Mouse (Mus musculus): ENCODE measurements around the gene Rad51ap2. TPM values are rescaled to one million over a fixed set of nuclear protein-coding genes. Genes with fewer than 3 reads are reported as not detected.

The Rad51ap2 gene
- total and polyA plus RNA-seq, 3 experiments: not detected

GRCm38 (mm10) chr12:11454146-11454545 is 1.7 kb upstream of the Rad51ap2 start:
- Histone ChIP-seq H3K36me3 (ENCODE audit: control insufficient read depth in 1 of 2, insufficient read depth in 2 of 2, low read length in 2 of 2) (no peaks in the 10 kb centered on the region), H3K27ac (ENCODE audit: control insufficient read depth, low read depth, low read length) (no peak overlapping the region), H3K9me3 (replicated peaks; ENCODE audit: insufficient read depth, low read length) (no peaks in the 10 kb centered on the region), H3K79me2 (ENCODE audit: control insufficient read depth, insufficient read depth, low read length, poor library complexity) (no peaks in the 10 kb centered on the region), H3K4me1 (ENCODE audit: control insufficient read depth in 1 of 2, insufficient read depth in 2 of 2, low read length in 2 of 2) (no peaks in the 10 kb centered on the region), H3K27me3 (ENCODE audit: control insufficient read depth in 1 of 2, insufficient read depth in 2 of 2, low read length in 2 of 2) (no peaks in the 10 kb centered on the region), H3K9ac (ENCODE audit: control insufficient read depth, low read depth, low read length, poor library complexity, severe bottlenecking) (no peak overlapping the region), H3K4me3 (ENCODE audit: control insufficient read depth in 1 of 2, insufficient read depth in 1 of 2, low read depth in 2 of 2, low read length in 2 of 2) (no peak overlapping the region)
- TF ChIP-seq MAZ (IDR thresholded peaks at IDR 0.05; ENCODE audit: low read depth, low read length): no peak
- no peak for TF ChIP-seq GABPA (IDR thresholded peaks at IDR 0.05; ENCODE audit: low read depth, low read length)
- TF ChIP-seq POLR2AphosphoS2 (IDR thresholded peaks at IDR 0.05; ENCODE audit: low read length): no peak
- TF ChIP-seq TAL1 (IDR thresholded peaks at IDR 0.05; ENCODE audit: low read length): no peak
- no peak for TF ChIP-seq POLR2AphosphoS5 (IDR thresholded peaks at IDR 0.05; ENCODE audit: borderline replicate concordance, low read depth, low read length)
- TF ChIP-seq CHD1 (IDR thresholded peaks at IDR 0.05; ENCODE audit: low read depth, low read length): no peak
- no peak for TF ChIP-seq USF2 (IDR thresholded peaks at IDR 0.05; ENCODE audit: borderline replicate concordance in 1 of 2, insufficient read depth in 1 of 2, low read depth in 1 of 2, low read length in 2 of 2)
- no peak for DNase-seq (ENCODE audit: low read depth, low spot score)

GRCm38 (mm10) chr12:11456213-11456612 is 334 bp downstream of the Rad51ap2 start:
- TF ChIP-seq MAFK (IDR thresholded peaks at IDR 0.05; ENCODE audit: borderline replicate concordance, low read depth, low read length) (no peak), ZNF384 (IDR thresholded peaks at IDR 0.05; ENCODE audit: low read depth, low read length) (no peak), CHD1 (IDR thresholded peaks at IDR 0.05; ENCODE audit: low read depth, low read length) (no peak), KAT2A (conservative IDR thresholded peaks at IDR 0.05; ENCODE audit: low read depth, low read length) (no peak), NELFE (IDR thresholded peaks at IDR 0.05; ENCODE audit: low read depth, low read length) (no peak), ZKSCAN1 (IDR thresholded peaks at IDR 0.05; ENCODE audit: low read depth, low read length) (no peak), POLR2AphosphoS2 (IDR thresholded peaks at IDR 0.05; ENCODE audit: low read length) (no peak), MAZ (IDR thresholded peaks at IDR 0.05; ENCODE audit: low read depth, low read length) (no peak)
- no peak for DNase-seq (ENCODE audit: low read depth, low spot score)
- Histone ChIP-seq H3K4me3 (ENCODE audit: control insufficient read depth in 1 of 2, insufficient read depth in 1 of 2, low read depth in 2 of 2, low read length in 2 of 2) (no peak overlapping the region), H3K9ac (ENCODE audit: control insufficient read depth, low read depth, low read length, poor library complexity, severe bottlenecking) (no peak overlapping the region), H3K4me1 (ENCODE audit: control insufficient read depth in 1 of 2, insufficient read depth in 2 of 2, low read length in 2 of 2) (no peaks in the 10 kb centered on the region), H3K27ac (ENCODE audit: control insufficient read depth, low read depth, low read length) (no peak overlapping the region), H3K79me2 (ENCODE audit: control insufficient read depth, insufficient read depth, low read length, poor library complexity) (no peaks in the 10 kb centered on the region), H3K36me3 (ENCODE audit: control insufficient read depth in 1 of 2, insufficient read depth in 2 of 2, low read length in 2 of 2) (no peaks in the 10 kb centered on the region), H3K27me3 (ENCODE audit: control insufficient read depth in 1 of 2, insufficient read depth in 2 of 2, low read length in 2 of 2) (no peaks in the 10 kb centered on the region), H3K9me3 (replicated peaks; ENCODE audit: insufficient read depth, low read length) (no peaks in the 10 kb centered on the region)

- no peak for TF ChIP-seq MYB (IDR thresholded peaks at IDR 0.05; ENCODE audit: low read depth, low read length)
- TF ChIP-seq MEF2A (IDR thresholded peaks at IDR 0.05; ENCODE audit: extremely low read depth, insufficient replicate concordance, low read depth, low read length, poor library complexity, severe bottlenecking): no peak
- TF ChIP-seq RAD21 (IDR thresholded peaks at IDR 0.05; ENCODE audit: low read depth, low read length): no peak
- TF ChIP-seq SIN3A (IDR thresholded peaks at IDR 0.05; ENCODE audit: low read length): no peak
- no peak for TF ChIP-seq MYC (IDR thresholded peaks at IDR 0.05; ENCODE audit: low read depth, low read length)
- TF ChIP-seq ZKSCAN1 (IDR thresholded peaks at IDR 0.05; ENCODE audit: low read depth, low read length): no peak
- TF ChIP-seq BHLHE40 (IDR thresholded peaks at IDR 0.05; ENCODE audit: borderline replicate concordance, low read depth, low read length): no peak
- TF ChIP-seq POLR2AphosphoS2 (IDR thresholded peaks at IDR 0.05; ENCODE audit: low read length): no peak
- no peak for DNase-seq (ENCODE audit: low read depth, low spot score)
- no peak overlapping the region for H3K4me3 ChIP-seq (ENCODE audit: control insufficient read depth in 1 of 2, insufficient read depth in 1 of 2, low read depth in 2 of 2, low read length in 2 of 2)
Observed at GRCm38 (mm10) chr12:11456632-11457031, 753 bp downstream of the Rad51ap2 start.

More at GRCm38 (mm10) chr12:11456632-11457031, 753 bp downstream of the Rad51ap2 start:
- no peaks in the 10 kb centered on the region for H3K9me3 ChIP-seq (replicated peaks; ENCODE audit: insufficient read depth, low read length)
- H3K79me2 ChIP-seq (ENCODE audit: control insufficient read depth, insufficient read depth, low read length, poor library complexity): no peaks in the 10 kb centered on the region
- H3K27me3 ChIP-seq (ENCODE audit: control insufficient read depth in 1 of 2, insufficient read depth in 2 of 2, low read length in 2 of 2): no peaks in the 10 kb centered on the region
- H3K36me3 ChIP-seq (ENCODE audit: control insufficient read depth in 1 of 2, insufficient read depth in 2 of 2, low read length in 2 of 2): no peaks in the 10 kb centered on the region
- no peaks in the 10 kb centered on the region for H3K4me1 ChIP-seq (ENCODE audit: control insufficient read depth in 1 of 2, insufficient read depth in 2 of 2, low read length in 2 of 2)
- no peak overlapping the region for H3K9ac ChIP-seq (ENCODE audit: control insufficient read depth, low read depth, low read length, poor library complexity, severe bottlenecking)
- no peak overlapping the region for H3K27ac ChIP-seq (ENCODE audit: control insufficient read depth, low read depth, low read length)
